Mouse (Mus musculus): ENCODE data around the gene Tbc1d8. TPM values are rescaled to one million over a fixed set of nuclear protein-coding genes. Genes with fewer than 3 reads are reported as not detected.

Gene Tbc1d8
- polyA plus RNA-seq, 1 experiment from 2014 or later: 9.1 TPM

DNA sequence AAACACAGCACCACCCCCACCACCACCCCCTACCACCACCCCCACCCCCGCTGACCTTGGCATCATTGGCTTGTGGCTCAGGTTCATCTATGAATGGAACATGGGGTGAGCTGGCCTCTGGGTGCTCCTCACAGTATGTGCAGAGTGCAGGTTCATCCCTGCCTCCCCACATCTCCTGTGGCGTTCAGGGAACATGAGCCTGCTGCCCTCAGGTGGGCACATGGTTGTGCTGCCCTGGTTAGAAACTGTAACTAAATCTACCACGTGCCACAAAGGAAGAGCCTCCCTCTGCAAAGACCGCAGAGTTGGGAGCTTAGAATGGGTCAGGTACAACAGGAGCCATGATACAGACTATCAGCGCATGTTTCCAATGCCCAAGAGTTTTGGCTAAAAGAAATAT is 135.3 kb downstream of the Tbc1d8 start:
- Histone ChIP-seq H3K4me1 (replicated peaks; ENCODE audit: control insufficient read depth, insufficient read depth, low read length) (no peaks in the 10 kb centered on the region), H3K4me3 (ENCODE audit: low read depth, low read length) (no peak overlapping the region), H3K4me2 (ENCODE audit: low read length) (no peak overlapping the region), H3K27ac (ENCODE audit: low read depth) (no peak overlapping the region), H3K36me3 (ENCODE audit: control insufficient read depth, insufficient read depth, low read length) (no peaks in the 10 kb centered on the region), H3K9me3 (ENCODE audit: control insufficient read depth, low read length) (no peaks in the 10 kb centered on the region), H3K9ac (ENCODE audit: low read length) (no peak overlapping the region), H3K27me3 (replicated peaks; ENCODE audit: control insufficient read depth, insufficient read depth, low read length) (no peaks in the 10 kb centered on the region)
- 83% methylated on average over 5 of the region's 5 CpGs for WGBS
- DNase-seq (ENCODE audit: low spot score) (no peak), ATAC-seq (replicated peaks; ENCODE audit: low FRiP score, low TSS enrichment, low read depth) (no peak)

DNA sequence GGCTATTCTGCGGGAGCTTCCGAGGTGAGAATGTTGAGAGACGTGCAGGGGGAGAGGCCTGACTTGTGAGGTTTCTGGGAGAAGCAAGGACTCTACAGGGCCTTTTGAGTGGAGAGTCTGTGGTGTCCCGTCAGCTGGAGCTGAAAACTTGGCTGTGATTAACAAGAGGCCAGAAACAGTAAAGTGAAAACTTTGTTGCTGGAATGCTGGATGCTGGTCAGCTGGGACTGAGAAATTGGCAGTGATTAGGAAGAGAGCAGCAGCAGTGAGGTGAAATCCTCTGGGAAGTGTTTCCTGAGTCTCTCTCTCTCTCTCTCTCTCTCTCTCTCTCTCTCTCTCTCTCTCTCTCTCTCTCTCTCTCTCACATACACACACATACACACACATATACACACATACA is 136.7 kb downstream of the Tbc1d8 start:
- Histone ChIP-seq H3K9ac (ENCODE audit: low read length) (no peak overlapping the region), H3K4me1 (replicated peaks; ENCODE audit: control insufficient read depth, insufficient read depth, low read length) (no peaks in the 10 kb centered on the region), H3K27ac (ENCODE audit: low read depth) (no peak overlapping the region), H3K4me3 (ENCODE audit: low read depth, low read length) (no peak overlapping the region), H3K36me3 (ENCODE audit: control insufficient read depth, insufficient read depth, low read length) (no peaks in the 10 kb centered on the region), H3K27me3 (replicated peaks; ENCODE audit: control insufficient read depth, insufficient read depth, low read length) (no peaks in the 10 kb centered on the region), H3K4me2 (ENCODE audit: low read length) (no peak overlapping the region), H3K9me3 (ENCODE audit: control insufficient read depth, low read length) (no peaks in the 10 kb centered on the region)
- DNase-seq (ENCODE audit: low spot score) (no peak), ATAC-seq (replicated peaks; ENCODE audit: low FRiP score, low TSS enrichment, low read depth) (no peak)
- WGBS: 81% methylated on average over 4 of the region's 4 CpGs

DNA sequence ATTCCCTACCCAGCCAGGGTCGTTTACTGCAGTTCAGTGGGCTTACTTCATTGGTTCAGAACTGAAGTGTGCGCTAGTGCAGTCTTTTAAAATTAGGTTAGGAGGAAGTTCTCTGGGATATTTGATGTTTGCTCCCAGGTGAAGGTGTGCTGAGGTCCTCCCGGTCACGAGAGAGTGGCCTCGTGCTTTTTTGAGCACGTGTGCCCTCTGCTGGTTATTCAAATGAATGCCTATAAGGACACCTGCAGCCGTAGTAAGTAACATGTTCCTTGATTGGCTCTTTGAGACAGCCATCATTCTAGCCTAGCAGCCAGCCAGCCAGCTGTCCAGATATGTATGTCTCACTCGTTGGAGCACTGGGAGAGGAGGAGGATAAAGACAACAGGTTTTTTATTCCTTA is 137.9 kb downstream of the Tbc1d8 start:
- no peaks in the 10 kb centered on the region for H3K4me1 ChIP-seq (replicated peaks; ENCODE audit: control insufficient read depth, insufficient read depth, low read length)
- DNase-seq (ENCODE audit: low spot score) (peak; percentile 68), ATAC-seq (replicated peaks; ENCODE audit: low FRiP score, low TSS enrichment, low read depth) (peak; percentile 44; the same call in 1 of the 2 replicates)
- no peak overlapping the region for H3K27ac ChIP-seq (ENCODE audit: low read depth)
- H3K4me2 ChIP-seq (ENCODE audit: low read length): no peak overlapping the region
- 17% methylated on average over 8 of the region's 8 CpGs for WGBS
- H3K36me3 ChIP-seq (ENCODE audit: control insufficient read depth, insufficient read depth, low read length): no peaks in the 10 kb centered on the region
- H3K27me3 ChIP-seq (replicated peaks; ENCODE audit: control insufficient read depth, insufficient read depth, low read length): no peaks in the 10 kb centered on the region
- H3K9ac ChIP-seq (ENCODE audit: low read length): no peak overlapping the region
- H3K9me3 ChIP-seq (ENCODE audit: control insufficient read depth, low read length): no peaks in the 10 kb centered on the region
- no peak overlapping the region for H3K4me3 ChIP-seq (ENCODE audit: low read depth, low read length)

DNA sequence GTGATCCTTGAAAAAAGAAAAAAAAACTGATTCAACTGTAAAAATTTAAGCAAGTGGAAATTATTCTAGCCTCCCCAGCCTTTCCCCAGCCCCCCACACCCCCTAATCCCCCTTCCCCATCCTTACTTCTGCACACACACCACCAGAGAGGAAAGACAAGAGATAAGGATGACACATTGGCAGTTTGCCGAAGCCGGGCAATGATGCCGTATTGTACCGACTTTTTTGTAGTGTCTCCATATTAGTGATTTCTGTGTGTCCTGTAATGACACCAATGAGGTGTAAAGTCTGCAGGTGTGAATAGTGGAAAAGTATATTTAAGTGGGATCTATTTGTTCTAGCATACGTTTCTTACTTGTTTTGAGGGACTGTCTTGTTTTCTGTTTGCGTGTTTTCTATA is 138.4 kb downstream of the Tbc1d8 start:
- Histone ChIP-seq H3K4me1 (replicated peaks; ENCODE audit: control insufficient read depth, insufficient read depth, low read length) (no peaks in the 10 kb centered on the region), H3K27ac (ENCODE audit: low read depth) (no peak overlapping the region), H3K4me3 (ENCODE audit: low read depth, low read length) (no peak overlapping the region), H3K36me3 (ENCODE audit: control insufficient read depth, insufficient read depth, low read length) (no peaks in the 10 kb centered on the region), H3K27me3 (replicated peaks; ENCODE audit: control insufficient read depth, insufficient read depth, low read length) (no peaks in the 10 kb centered on the region), H3K4me2 (ENCODE audit: low read length) (no peak overlapping the region), H3K9ac (ENCODE audit: low read length) (no peak overlapping the region), H3K9me3 (ENCODE audit: control insufficient read depth, low read length) (no peaks in the 10 kb centered on the region)
- DNase-seq (ENCODE audit: low spot score) (no peak), ATAC-seq (replicated peaks; ENCODE audit: low FRiP score, low TSS enrichment, low read depth) (no peak)
- 72% methylated on average over 6 of the region's 6 CpGs for WGBS

DNA sequence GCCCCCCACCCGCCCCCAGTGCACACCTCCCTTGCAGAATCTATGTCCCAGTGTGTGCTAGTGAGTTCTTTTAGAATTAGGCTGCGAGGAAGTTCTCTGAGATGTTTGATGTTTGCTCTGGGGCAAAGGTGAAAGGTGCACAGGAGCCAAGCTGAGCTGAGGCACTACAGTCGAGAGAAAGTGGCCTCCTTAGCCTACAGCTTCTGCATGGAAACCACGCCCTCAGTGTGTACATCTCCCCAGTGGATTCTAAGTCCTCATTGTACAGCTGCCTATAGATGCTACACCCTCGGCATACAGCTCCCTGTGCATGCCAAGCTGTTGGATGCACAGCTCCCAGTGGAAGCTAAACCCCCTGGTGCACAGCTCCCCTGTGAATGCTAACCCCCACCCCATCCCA is 139.1 kb downstream of the Tbc1d8 start:
- WGBS: 28% methylated on average over 5 of the region's 5 CpGs

DNA sequence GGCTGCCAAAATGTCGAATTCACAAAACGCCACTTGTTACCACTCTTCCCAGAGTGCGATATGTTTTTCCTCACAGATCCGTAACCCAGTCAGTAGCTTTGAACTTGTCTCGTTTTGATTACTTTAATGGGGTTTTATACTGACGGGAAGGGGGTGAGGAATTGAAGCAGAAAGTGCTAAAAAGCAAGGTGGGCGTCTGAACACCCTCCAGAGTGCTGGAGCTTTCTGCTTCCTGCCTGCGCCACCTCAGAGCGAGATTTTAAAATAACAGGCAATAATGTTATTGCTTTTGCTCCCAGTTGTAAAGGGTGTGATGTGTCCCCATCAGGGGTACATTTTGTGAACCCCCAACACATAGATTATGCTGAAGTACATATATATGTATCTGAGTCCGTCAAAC is 139.7 kb downstream of the Tbc1d8 start:
- Histone ChIP-seq H3K9me3 (ENCODE audit: control insufficient read depth, low read length) (no peaks in the 10 kb centered on the region), H3K27ac (ENCODE audit: low read depth) (no peak overlapping the region), H3K36me3 (ENCODE audit: control insufficient read depth, insufficient read depth, low read length) (no peaks in the 10 kb centered on the region), H3K4me1 (replicated peaks; ENCODE audit: control insufficient read depth, insufficient read depth, low read length) (no peaks in the 10 kb centered on the region), H3K27me3 (replicated peaks; ENCODE audit: control insufficient read depth, insufficient read depth, low read length) (no peaks in the 10 kb centered on the region), H3K4me3 (ENCODE audit: low read depth, low read length) (no peak overlapping the region), H3K9ac (ENCODE audit: low read length) (no peak overlapping the region), H3K4me2 (ENCODE audit: low read length) (no peak overlapping the region)
- no peak for DNase-seq (ENCODE audit: low spot score)
- ATAC-seq (replicated peaks; ENCODE audit: low FRiP score, low TSS enrichment, low read depth): no peak
- WGBS: 72% methylated on average over 10 of the region's 10 CpGs

More for the DNA sequence above, 139.1 kb downstream of the Tbc1d8 start:
- DNase-seq (ENCODE audit: low spot score) (no peak), ATAC-seq (replicated peaks; ENCODE audit: low FRiP score, low TSS enrichment, low read depth) (no peak)
- no peaks in the 10 kb centered on the region for H3K36me3 ChIP-seq (ENCODE audit: control insufficient read depth, insufficient read depth, low read length)
- no peak overlapping the region for H3K9ac ChIP-seq (ENCODE audit: low read length)
- no peaks in the 10 kb centered on the region for H3K9me3 ChIP-seq (ENCODE audit: control insufficient read depth, low read length)
- no peaks in the 10 kb centered on the region for H3K27me3 ChIP-seq (replicated peaks; ENCODE audit: control insufficient read depth, insufficient read depth, low read length)
- no peak overlapping the region for H3K4me2 ChIP-seq (ENCODE audit: low read length)
- no peaks in the 10 kb centered on the region for H3K4me1 ChIP-seq (replicated peaks; ENCODE audit: control insufficient read depth, insufficient read depth, low read length)
- H3K4me3 ChIP-seq (ENCODE audit: low read depth, low read length): no peak overlapping the region
- H3K27ac ChIP-seq (ENCODE audit: low read depth): no peak overlapping the region

DNA sequence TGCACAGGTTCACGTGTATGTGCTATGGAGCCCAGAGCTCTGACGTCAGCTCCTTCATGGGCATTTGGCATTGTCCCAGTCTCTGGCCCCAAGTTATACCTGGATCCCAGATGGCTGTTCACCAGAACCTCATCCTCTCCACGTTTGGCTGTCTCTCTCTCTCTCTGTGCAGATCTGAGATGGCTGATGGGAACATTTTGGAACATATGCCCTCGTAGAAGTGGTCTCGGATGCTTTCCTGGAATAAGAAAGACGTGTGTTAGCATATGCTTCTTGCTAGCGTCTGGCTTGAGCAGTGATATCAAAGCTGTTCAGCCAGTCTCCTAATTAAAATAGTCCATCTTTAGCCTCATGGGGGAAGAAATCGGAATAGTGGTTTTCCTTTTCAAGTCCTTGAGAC is 141.8 kb downstream of the Tbc1d8 start:
- Histone ChIP-seq H3K27me3 (replicated peaks; ENCODE audit: control insufficient read depth, insufficient read depth, low read length) (no peaks in the 10 kb centered on the region), H3K9ac (ENCODE audit: low read length) (no peak overlapping the region), H3K27ac (ENCODE audit: low read depth) (no peak overlapping the region), H3K9me3 (ENCODE audit: control insufficient read depth, low read length) (no peaks in the 10 kb centered on the region), H3K4me2 (ENCODE audit: low read length) (no peak overlapping the region), H3K36me3 (ENCODE audit: control insufficient read depth, insufficient read depth, low read length) (no peaks in the 10 kb centered on the region), H3K4me3 (ENCODE audit: low read depth, low read length) (no peak overlapping the region), H3K4me1 (replicated peaks; ENCODE audit: control insufficient read depth, insufficient read depth, low read length) (no peaks in the 10 kb centered on the region)
- DNase-seq (ENCODE audit: low spot score): no peak
- WGBS: 89% methylated on average over 8 of the region's 8 CpGs
- no peak for ATAC-seq (replicated peaks; ENCODE audit: low FRiP score, low TSS enrichment, low read depth)

DNA sequence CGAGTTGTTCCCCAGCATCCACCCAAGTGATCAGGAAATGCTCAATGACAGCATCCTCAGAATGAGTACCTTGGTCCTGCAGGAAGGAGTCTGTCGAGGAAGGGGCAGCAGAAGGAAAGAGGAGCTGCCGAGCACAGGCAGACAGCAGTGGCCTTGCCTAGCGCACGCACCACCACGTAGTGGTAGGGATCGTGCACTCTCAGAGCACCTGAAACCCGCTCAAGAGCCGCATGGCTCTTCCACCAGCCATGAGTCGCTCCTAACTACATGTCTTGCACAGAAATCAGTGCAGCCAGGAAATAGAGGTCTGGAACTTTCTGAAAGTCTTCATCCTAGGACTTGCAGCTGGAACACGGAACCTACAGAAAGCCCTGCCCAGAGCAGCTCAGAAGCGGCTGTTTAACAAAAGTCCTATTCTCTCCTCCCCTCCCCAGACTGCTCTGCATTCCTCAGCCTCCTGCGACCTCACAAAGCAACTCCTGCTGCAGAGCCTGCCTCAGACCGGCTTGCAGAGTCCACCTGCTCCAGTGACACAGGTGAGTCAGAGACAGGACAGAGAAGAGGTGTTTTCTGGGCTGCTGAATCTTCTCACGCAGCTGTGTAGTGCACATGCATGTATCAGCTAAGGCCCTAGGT is 142.9 kb downstream of the Tbc1d8 start:
- no peaks in the 10 kb centered on the region for H3K36me3 ChIP-seq (ENCODE audit: control insufficient read depth, insufficient read depth, low read length)
- H3K4me3 ChIP-seq (ENCODE audit: low read depth, low read length): no peak overlapping the region
- ATAC-seq (replicated peaks; ENCODE audit: low FRiP score, low TSS enrichment, low read depth) (no peak), DNase-seq (ENCODE audit: low spot score) (no peak)
- no peak overlapping the region for H3K9ac ChIP-seq (ENCODE audit: low read length)
- H3K4me1 ChIP-seq (replicated peaks; ENCODE audit: control insufficient read depth, insufficient read depth, low read length): no peaks in the 10 kb centered on the region
- no peak overlapping the region for H3K27ac ChIP-seq (ENCODE audit: low read depth)
- H3K4me2 ChIP-seq (ENCODE audit: low read length): no peak overlapping the region
- 29% methylated on average over 15 of the region's 15 CpGs for WGBS
- H3K27me3 ChIP-seq (replicated peaks; ENCODE audit: control insufficient read depth, insufficient read depth, low read length): no peaks in the 10 kb centered on the region
- H3K9me3 ChIP-seq (ENCODE audit: control insufficient read depth, low read length): no peaks in the 10 kb centered on the region

DNA sequence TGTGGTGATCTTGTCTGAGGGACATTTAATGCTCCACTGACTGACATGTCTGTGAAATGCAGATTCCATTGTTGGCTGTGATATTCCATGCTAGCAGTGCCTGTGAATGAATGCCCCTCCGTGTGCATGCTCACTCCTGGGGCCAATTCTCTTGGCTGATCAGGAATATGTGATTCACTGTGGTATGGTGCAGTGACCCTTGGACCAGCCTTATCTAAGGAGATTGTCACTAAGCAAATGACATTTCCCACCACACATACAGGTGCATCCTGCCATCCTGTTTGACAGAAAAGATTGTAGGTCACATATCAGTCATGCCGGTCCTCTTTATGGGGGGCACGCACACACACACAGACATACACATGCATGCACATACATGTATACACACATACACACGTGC is 146.1 kb downstream of the Tbc1d8 start:
- Histone ChIP-seq H3K36me3 (ENCODE audit: control insufficient read depth, insufficient read depth, low read length) (no peaks in the 10 kb centered on the region), H3K9me3 (ENCODE audit: control insufficient read depth, low read length) (no peaks in the 10 kb centered on the region)
- ATAC-seq (replicated peaks; ENCODE audit: low FRiP score, low TSS enrichment, low read depth): peak; percentile 47; the same call in 1 of the 2 replicates

More for the DNA sequence above, 146.1 kb downstream of the Tbc1d8 start:
- WGBS: 75% methylated on average over 4 of the region's 4 CpGs
- H3K9ac ChIP-seq (ENCODE audit: low read length): no peak overlapping the region
- no peaks in the 10 kb centered on the region for H3K27me3 ChIP-seq (replicated peaks; ENCODE audit: control insufficient read depth, insufficient read depth, low read length)
- no peak overlapping the region for H3K4me3 ChIP-seq (ENCODE audit: low read depth, low read length)
- no peak overlapping the region for H3K4me2 ChIP-seq (ENCODE audit: low read length)
- H3K4me1 ChIP-seq (replicated peaks; ENCODE audit: control insufficient read depth, insufficient read depth, low read length): no peaks in the 10 kb centered on the region
- no peak for DNase-seq (ENCODE audit: low spot score)
- no peak overlapping the region for H3K27ac ChIP-seq (ENCODE audit: low read depth)
